Mouse (Mus musculus): Measurements from ENCODE around the gene Olfr816.
"Not testable (repeated sequence)": the region's sequence is repeated elsewhere in the genome, so short reads cannot be mapped to it uniquely, and the experiment has no call there.

The Olfr816 gene

DNA sequence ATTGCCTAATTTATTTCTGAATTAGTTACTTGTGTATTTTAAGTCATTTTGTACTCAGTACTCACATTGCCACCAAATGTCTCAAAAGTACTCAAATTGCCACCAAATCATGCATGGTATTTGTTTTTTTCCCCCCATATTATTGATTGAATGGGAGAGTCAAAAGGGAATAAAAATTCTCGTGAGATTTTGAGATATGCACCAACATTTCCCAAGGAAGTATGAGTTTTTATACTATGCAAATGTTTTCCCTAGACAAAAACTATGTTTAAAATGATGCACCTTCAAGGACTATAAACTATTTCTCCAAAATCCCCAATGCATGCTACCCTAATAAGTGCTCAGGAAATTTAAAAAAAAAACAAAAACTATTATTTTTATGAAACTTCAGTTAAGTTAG is at the start of gene Olfr816:
Gene Olfr816 (minus strand): TSS at position 101 of the 400 bp plus-strand sequence.
- no peak for DNase-seq

DNA sequence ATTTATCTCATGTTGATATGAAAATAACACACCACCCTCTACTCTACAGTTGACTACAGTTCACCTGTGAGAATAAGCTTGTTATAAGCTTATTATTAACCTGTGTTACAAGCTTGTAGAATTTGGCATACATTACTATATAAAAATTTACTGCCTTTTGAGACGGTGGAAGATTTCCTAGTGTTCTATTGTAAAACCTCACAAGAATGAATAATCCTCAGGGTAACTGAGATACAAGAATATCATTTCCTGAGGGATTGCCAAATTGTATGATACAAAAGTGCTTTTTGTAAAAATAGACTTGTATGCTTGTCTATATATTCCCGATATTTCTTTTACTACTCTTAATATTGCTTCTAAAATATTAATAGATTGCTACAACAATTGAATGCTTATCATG is 33.6 kb upstream of the Olfr816 start, which contains the start of gene Olfr818:
Gene Olfr818 (minus strand): TSS at position 101 of the 400 bp plus-strand sequence.
- no peak for DNase-seq

DNA sequence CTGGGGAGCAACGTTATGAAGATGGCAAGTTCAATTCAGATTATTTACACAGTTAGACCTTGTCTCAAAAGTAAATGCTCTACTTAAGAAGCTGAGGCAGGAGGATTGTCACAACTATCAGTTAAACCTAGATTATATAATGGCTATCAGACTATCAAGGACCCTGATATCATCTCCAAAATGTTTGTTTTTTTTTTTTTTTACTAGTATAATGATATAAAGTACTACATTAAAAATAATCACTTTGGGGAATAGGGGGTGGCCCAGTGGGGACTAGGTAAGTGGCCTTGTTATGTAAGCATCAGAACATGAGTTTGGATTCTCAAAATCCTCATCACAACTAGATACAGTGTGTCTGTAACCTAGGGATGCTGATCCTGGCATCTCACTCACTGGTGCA is 9.6 kb downstream of the Olfr816 start, which contains the start of gene Olfr815:
Gene Olfr815 (minus strand): TSS at position 101 of the 400 bp plus-strand sequence.
- DNase-seq = not testable (repeated sequence)

DNA sequence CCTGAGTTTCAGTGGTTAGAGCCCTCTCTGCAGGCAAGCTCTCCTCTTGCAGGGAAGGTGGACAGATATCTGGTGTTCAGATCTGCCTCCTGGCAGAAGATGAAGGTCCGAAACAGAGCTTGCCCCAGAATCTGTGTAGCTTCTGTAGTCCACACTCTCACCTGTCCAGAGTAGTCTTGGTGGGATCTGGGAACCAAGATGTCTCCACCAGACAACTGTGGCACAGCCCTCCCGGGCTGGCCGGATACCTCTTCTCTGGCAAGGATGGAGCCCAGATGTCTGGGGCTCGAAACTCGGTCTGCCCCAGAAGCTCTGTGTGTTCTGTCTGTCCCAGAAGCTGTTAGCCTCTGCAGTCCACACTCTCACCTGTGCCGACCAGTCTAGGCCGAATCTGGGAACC is 29.5 kb downstream of the Olfr816 start:
- DNase-seq = no peak

DNA sequence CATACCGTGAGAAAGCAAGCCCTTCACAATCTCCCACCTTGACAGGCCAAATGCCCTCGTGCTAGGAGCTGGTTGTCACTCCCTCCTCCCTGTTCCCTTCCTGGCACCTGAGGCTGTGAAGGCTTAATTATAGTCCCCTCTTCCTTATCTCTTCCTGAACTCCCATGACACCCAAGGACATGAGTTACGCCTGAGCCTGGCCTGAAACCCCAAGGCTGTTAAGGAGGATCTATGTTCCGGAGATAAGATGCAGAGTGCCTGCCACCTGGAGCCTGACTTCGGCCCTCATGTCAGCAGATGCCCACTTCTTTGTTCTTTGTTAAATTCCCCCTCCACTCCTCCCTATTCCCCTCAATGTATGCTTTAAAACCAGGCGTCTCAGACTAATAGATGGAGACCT is 29.9 kb downstream of the Olfr816 start:
- DNase-seq = not testable (repeated sequence)

DNA sequence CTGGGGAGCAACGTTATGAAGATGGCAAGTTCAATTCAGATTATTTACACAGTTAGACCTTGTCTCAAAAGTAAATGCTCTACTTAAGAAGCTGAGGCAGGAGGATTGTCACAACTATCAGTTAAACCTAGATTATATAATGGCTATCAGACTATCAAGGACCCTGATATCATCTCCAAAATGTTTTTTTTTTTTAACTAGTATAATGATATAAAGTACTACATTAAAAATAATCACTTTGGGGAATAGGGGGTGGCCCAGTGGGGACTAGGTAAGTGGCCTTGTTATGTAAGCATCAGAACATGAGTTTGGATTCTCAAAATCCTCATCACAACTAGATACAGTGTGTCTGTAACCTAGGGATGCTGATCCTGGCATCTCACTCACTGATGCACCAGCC is 35.6 kb downstream of the Olfr816 start, which contains the start of gene Olfr814:
Gene Olfr814 (minus strand): TSS at position 101 of the 400 bp plus-strand sequence.
- DNase-seq = not testable (repeated sequence)

All from spleen, adult 18-20 months (tissue).